Mouse (Mus musculus) liver, embryonic 14.5 days (tissue): Measurements from ENCODE around the gene Uck1.

Experiments used
- CTCF ChIP-seq: IDR thresholded peaks from 2 replicates; pipeline ENCODE4 v1.5.1; 2016; ENCODE audit warnings: antibody characterized with exemption, low read depth, control low read depth
- EP300 ChIP-seq: IDR thresholded peaks from 2 replicates; pipeline ENCODE4 v1.6.1; 2016; ENCODE audit warnings: antibody characterized with exemption, low read depth

DNA sequence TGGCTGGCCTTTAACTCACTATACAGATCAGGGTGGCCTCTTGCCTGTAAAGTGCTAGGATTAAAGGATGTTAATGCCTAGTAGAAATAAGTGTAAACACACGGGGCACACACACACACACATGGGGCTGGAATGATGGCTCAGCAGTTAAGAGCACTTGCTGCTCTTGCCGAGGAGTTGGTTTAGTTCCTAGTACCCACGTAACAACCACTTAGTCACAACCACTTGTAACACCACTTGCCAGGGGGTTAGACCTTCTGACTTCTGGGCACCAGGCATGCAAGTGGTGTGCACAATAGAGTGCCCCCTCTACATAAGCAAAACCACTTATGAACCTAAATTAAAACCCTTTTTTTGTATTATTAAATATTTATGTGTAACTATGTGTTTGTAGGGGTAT lies 24.0 kb upstream of the Uck1 start:
- no peak for TF ChIP-seq CTCF
- no peak for TF ChIP-seq EP300
